Mouse (Mus musculus) gastrocnemius, postnatal 36 days (tissue): Measurements from ENCODE around the gene Rbm38. TPM values are rescaled to one million over a fixed set of nuclear protein-coding genes. Genes with fewer than 3 reads are reported as not detected.

Source experiments
- DNase-seq, 2 experiments: peaks; one replicate each; pipeline ENCODE4 v3.0.0; 2022
- intact Hi-C: fragments of 180-260 bp; cut with DNase I; formaldehyde crosslinking; loops from one replicate; pipeline ENCODE4 v1.15.1; 2025
- total RNA-seq, 2 experiments: library from RNA; stranded (reverse); gene quantifications; 2 replicates each; pipeline ENCODE4 v1.2.3; 2021

The Rbm38 gene
- total RNA-seq, 2 experiments from 2014 or later = 180 to 220 TPM

- intact Hi-C loops = no loop called here
- no peak for DNase-seq
Measured at GRCm38 (mm10) chr2:173050604-173051382, 30.5 kb downstream of the Rbm38 start.

GRCm38 (mm10) chr2:173052881-173053280 is 32.6 kb downstream of the Rbm38 start:
- no peak for DNase-seq
- intact Hi-C loops = no loop called here

- intact Hi-C loops = no loop called here
- DNase-seq = no peak
Measured at GRCm38 (mm10) chr2:173053846-173054245, 33.5 kb downstream of the Rbm38 start.

- intact Hi-C loops = no loop called here
- DNase-seq = no peak
Measured at GRCm38 (mm10) chr2:173056303-173056881, 36.1 kb downstream of the Rbm38 start.

- DNase-seq = no peak
- intact Hi-C loops = no loop called here
Measured at GRCm38 (mm10) chr2:173056882-173057315, 36.6 kb downstream of the Rbm38 start.

- intact Hi-C loops = no loop called here
- DNase-seq = peak; percentile 46 to 49
Measured at GRCm38 (mm10) chr2:173057623-173058022, 37.3 kb downstream of the Rbm38 start.

- intact Hi-C loops = no loop called here
- DNase-seq = peak in 1 of 2 experiments; percentile 3
Measured at GRCm38 (mm10) chr2:173058263-173058662, 38.0 kb downstream of the Rbm38 start.

- intact Hi-C loops = no loop called here
- peak in 1 of 2 experiments; percentile 2 for DNase-seq
Measured at GRCm38 (mm10) chr2:173060450-173060849, 40.2 kb downstream of the Rbm38 start.

GRCm38 (mm10) chr2:173061443-173062351 is 41.4 kb downstream of the Rbm38 start:
- intact Hi-C loops = no loop called here
- peak in 1 of 2 experiments; percentile 2 for DNase-seq

- no peak for DNase-seq
Measured at GRCm38 (mm10) chr2:173063219-173063618, 42.9 kb downstream of the Rbm38 start.

GRCm38 (mm10) chr2:173064864-173065263 is 44.6 kb downstream of the Rbm38 start:
- peak in 1 of 2 experiments; percentile 0 for DNase-seq
- intact Hi-C loops = no loop called here

More at GRCm38 (mm10) chr2:173063219-173063618, 42.9 kb downstream of the Rbm38 start:
- intact Hi-C loops = no loop called here

- DNase-seq = peak in 1 of 2 experiments; percentile 0
- intact Hi-C loops = no loop called here
Measured at GRCm38 (mm10) chr2:173072948-173073347, 52.6 kb downstream of the Rbm38 start.

GRCm38 (mm10) chr2:173073666-173074065 is 53.4 kb downstream of the Rbm38 start:
- DNase-seq = peak in 1 of 2 experiments; percentile 2
- intact Hi-C loops = no loop called here

GRCm38 (mm10) chr2:173076921-173077320 is 56.6 kb downstream of the Rbm38 start:
- no peak for DNase-seq
- intact Hi-C loops = no loop called here

GRCm38 (mm10) chr2:173079766-173080549 is 59.7 kb downstream of the Rbm38 start:
- intact Hi-C loops = loop anchor here (5.0 kb wide), 1 partner anchor 38 kb away; no protein-coding TSS in a partner anchor
- no peak for DNase-seq

GRCm38 (mm10) chr2:173080785-173081241 is 60.5 kb downstream of the Rbm38 start:
- intact Hi-C loops = loop anchor here (1.0 to 5.0 kb wide), 2 partner anchors 39 to 57 kb away; no protein-coding TSS in a partner anchor

GRCm38 (mm10) chr2:173082706-173083105 is 62.4 kb downstream of the Rbm38 start:
- intact Hi-C loops = loop anchor here (5.0 kb wide), 1 partner anchor 40 kb away; no protein-coding TSS in a partner anchor
- DNase-seq = no peak

More at GRCm38 (mm10) chr2:173080785-173081241, 60.5 kb downstream of the Rbm38 start:
- DNase-seq = peak; percentile 64 to 70

GRCm38 (mm10) chr2:173083106-173083505 is 62.8 kb downstream of the Rbm38 start:
- DNase-seq = no peak
- intact Hi-C loops = loop anchor here (5.0 kb wide), 1 partner anchor 41 kb away; no protein-coding TSS in a partner anchor

- intact Hi-C loops = loop anchor here (5.0 kb wide), 1 partner anchor 42 kb away; no protein-coding TSS in a partner anchor
- no peak for DNase-seq
Measured at GRCm38 (mm10) chr2:173083712-173084475, 63.6 kb downstream of the Rbm38 start.
